Mouse (Mus musculus) liver, embryonic 14.5 days (tissue): Measurements from ENCODE around the gene Zfp422.

ENCODE experiments used
- CTCF ChIP-seq: IDR thresholded peaks from 2 replicates; pipeline ENCODE4 v1.5.1; 2016; ENCODE audit warnings: antibody characterized with exemption, low read depth, control low read depth
- EP300 ChIP-seq: IDR thresholded peaks from 2 replicates; pipeline ENCODE4 v1.6.1; 2016; ENCODE audit warnings: antibody characterized with exemption, low read depth

DNA sequence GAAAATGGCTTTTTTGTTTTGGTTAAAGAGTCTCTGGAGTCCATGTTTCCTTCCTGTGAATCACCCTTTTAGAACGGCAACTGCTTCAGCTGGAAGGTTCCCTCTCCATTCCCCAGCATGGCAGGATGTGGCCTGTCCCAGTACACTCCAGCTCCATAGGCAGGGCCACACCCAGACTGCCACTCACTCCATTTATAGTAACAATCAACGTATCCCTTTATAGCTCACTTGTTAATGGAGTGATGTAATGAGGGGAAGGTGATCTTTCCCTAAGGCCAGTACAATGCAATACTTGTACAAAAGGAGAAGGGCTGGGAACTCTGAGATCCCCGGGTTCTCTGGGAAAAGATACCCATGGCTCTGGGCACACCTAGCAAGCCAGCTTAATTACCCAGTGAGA lies 15.5 kb upstream of the Zfp422 start:
- TF ChIP-seq CTCF = no peak
- TF ChIP-seq EP300 = no peak
